Mouse (Mus musculus) heart, adult 11 months (tissue): Measurements from ENCODE around the gene Tmem199.
A peak's percentile ranks its signal among the peaks of the same experiment; 100 is the strongest.

ENCODE experiments used
- DNase-seq: peaks from one replicate; pipeline ENCODE4 v3.0.0; 2022

The Tmem199 gene

GRCm38 (mm10) chr11:78471326-78472103 is 40.5 kb downstream of the Tmem199 start:
- no peak for DNase-seq

GRCm38 (mm10) chr11:78467932-78468331 is 44.0 kb downstream of the Tmem199 start:
- DNase-seq: no peak

- DNase-seq: no peak
These were observed 44.5 kb downstream of the Tmem199 start for GRCm38 (mm10) chr11:78467515-78467914.

- no peak for DNase-seq
These were observed 45.6 kb downstream of the Tmem199 start for GRCm38 (mm10) chr11:78466242-78466912.

- peak; percentile 98 for DNase-seq
These were observed 46.3 kb downstream of the Tmem199 start, which contains the start of gene Slc46a1 for GRCm38 (mm10) chr11:78465568-78466180. Gene Slc46a1 (plus strand): TSS chr11:78465697.

GRCm38 (mm10) chr11:78465116-78465515 is 46.9 kb downstream of the Tmem199 start:
- DNase-seq: no peak

GRCm38 (mm10) chr11:78463286-78464036 is 48.5 kb downstream of the Tmem199 start:
- no peak for DNase-seq

- no peak for DNase-seq
These were observed 49.3 kb downstream of the Tmem199 start for GRCm38 (mm10) chr11:78462669-78463068.

GRCm38 (mm10) chr11:78461894-78462293 is 50.1 kb downstream of the Tmem199 start:
- DNase-seq: no peak

- no peak for DNase-seq
These were observed 53.2 kb downstream of the Tmem199 start for GRCm38 (mm10) chr11:78458740-78459139.
